Mouse (Mus musculus) frontal cortex, postnatal 36 days (tissue): Measurements from ENCODE around the gene Kctd15.

ENCODE experiments used
- DNase-seq, 2 experiments: peaks; one replicate each; pipeline ENCODE4 v3.0.0; 2022; ENCODE audit warnings: low spot score in 2 of 2

Kctd15 gene

DNA sequence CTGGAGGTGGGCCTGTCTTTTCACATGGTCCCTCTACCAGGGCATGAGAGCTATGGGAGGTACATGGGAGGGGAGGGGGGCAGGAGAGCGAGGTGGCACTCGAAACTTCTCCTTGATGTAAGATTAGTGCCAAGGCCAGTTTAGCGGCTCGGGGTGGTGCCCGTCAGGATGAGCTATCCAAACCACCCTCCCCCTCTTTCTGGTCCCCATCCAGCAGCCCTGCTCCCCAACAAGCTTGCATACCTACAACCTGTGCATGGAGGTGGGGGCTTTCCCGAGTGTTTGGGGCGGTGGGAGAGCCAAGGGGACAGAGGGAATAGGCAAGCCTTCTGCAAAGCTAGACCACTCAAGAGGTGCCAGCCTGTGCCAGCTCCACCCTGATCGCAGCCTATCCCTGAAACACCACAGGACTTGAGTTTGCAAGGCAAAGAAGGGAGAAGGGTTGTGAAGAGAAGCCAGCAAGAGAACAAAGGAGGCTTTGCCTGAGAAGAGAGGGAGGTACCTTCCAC, 26.8 kb downstream of the Kctd15 start:
- no peak for DNase-seq

DNA sequence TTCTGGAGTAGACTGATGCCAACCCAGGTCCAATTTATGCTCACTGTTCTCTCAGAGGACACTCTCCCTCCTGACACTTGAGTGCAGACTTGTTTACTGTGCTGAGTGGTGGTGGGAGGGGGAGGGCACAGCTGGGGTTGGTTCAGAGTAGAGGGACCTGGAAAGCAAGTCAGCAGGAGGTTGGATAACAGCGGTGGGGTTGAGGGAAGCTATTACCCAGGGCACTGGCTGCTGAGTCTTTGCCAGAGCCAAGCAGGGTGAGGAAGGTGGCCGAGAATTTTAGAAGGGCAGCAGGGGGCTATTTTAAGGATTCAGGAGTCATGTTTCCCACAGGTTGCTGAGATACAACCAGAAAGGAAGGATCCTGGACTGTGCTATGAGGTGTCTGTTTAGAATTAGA, 36.1 kb downstream of the Kctd15 start:
- DNase-seq: no peak

DNA sequence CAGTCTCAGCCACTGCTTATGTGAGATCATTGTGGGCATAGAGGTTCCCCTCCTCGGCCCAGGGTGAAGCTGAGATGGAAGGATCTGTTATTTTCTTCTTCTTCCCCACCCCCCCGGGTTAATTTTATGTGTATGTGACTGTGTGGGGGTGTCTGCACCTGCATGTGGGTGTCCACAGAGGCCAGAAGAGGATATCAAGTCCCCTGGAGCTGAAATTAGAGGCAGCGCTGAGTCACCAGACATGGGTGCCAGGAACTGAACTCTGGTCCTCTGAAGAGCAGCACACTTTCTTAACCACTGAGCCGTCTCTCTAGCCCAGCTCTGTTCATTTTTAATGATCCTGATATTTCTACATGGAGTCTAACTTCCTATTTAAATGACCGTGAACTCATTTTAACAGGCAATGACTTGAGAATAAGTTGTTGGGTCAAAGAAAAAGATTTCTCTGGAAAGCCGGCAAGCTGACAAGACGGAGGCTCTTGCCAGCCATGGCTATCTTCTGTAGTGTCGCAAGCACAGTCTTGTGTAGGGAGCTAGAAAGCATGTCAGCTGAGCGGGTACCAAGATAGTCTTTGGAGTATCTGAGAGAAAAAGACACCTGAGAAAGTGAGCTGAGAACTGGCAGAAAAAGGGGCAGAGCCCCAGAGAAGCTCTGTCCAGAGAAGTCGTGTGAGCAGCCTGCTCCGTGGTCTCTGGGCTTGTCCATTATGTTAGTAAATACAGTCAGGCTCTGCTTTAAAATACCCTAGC, 38.2 kb downstream of the Kctd15 start:
- DNase-seq: no peak

DNA sequence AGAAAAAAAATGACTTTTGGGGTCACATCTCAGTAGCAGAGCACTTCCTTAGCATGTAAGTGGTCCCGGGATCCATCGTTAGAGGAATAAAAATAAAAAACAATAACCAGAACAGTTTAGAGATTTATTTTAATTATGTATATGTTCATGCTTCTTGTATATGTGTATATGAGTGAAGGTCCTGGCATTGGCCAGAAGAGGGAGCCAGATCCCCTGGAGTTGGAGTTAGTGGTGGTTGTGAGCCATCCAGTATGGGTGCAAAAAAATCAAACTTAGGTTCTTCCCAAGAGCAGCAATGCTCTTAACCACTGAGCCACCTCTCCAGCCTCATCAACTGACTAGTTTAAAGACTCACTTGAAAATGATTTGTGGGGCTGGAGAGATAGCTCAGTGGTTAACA, 40.3 kb downstream of the Kctd15 start:
- no peak for DNase-seq

DNA sequence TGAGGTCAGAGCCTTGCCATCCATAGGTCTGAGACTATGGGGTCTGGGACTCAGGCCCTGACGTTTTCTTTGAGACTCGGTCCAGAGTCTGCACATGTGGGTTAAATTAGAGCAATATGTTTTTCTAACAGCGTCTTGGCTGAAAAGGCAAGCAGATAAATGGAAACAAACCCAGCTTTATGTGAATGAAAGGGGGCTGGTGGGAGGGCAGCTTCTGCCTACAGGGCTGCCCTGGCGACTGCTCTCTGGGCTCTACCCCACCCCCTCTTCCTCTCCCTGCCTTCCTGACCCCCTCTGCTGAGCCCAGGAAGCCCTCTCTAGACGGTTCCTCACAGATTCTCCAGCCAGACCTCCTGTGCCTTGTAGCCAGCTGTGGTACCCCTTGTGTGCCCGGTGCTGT, 46.1 kb downstream of the Kctd15 start:
- DNase-seq: no peak

DNA sequence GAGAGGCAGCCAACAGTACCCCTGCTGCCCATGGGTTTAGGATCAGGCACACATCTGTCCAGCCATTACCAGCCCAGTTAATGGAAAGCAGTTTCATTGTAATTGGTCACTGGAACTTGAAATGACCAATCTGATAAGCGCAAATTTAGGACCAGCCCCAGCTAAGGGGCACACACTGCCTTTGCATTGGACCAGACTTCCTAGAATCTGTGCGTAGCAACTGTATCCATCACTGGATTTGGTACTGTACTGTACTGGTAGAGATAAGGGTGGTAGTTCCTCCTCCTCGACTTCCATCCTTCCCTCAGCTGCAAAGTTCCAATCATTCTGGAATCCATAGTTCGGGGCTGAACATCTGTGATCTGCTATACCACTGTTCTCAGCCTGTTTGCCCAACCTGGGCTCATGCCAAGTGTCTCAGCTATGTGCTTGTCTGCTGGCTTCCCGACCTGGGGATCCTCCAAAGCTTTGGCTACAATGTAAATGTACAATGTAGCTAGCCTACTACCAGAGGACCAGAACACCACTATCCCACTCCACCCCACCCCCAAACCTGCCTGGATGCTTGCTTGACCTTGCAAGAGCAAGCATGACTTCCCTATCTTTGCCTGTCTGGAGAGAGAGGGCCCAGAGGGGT, 49.1 kb downstream of the Kctd15 start:
- no peak for DNase-seq

DNA sequence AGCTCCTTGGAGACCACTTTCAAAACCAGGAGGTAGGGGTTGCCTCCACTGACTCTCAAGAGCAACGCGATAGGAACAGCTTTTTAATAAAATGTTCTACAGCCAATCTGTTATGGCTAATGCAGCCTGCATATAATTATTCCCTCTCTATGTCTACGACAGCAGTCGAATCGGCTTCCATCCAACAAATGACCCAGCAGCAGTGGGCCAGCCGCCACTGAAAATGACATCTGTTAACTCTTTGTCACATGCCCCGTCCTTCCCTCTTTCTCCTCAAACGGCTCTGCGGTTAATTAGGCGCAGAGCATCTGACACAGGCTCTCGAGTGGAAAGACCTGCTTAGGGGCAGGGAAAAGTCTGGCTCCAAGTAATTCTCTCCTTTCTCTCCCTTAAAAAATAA, 49.8 kb downstream of the Kctd15 start:
- DNase-seq: no peak

DNA sequence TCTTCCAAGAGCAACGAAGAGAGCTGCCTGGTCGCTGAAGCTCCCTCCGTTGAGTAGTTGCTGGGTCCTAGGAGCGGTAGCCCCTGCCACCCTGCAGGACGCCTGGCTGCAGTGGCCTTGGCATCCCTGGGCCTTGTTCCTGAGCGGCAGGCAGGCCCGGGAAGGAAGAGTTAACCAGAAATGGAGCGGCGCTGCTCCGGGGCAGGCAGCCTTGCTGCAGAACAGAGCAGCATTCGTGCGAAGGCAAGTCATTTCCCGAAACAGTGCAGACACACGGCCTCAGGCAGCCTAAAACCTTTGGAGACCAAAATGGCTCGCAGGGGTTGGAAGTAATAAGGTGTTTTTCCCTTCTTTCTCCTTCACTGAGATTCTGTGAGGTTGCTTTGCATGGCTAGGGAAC, 50.5 kb downstream of the Kctd15 start:
- no peak for DNase-seq

DNA sequence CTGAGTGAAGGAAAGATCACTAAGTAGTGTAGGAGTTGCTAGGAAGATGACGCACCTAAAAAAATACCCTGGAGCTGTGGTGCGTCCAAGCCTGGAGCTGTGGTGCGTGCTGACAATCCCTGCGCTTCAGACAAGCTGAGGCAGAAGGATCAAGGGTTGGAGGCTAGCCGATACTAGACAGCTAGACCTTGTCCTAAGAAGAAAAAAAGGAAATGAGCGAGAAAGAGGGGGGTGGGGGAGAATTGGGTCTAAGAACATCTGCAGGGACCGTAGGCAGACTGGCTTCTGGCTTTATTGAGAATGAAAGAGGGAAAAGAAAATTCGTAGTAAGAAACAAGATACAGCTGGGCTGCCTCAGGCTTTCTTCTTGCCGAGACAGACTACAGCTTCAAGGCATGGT, 58.0 kb downstream of the Kctd15 start:
- no peak for DNase-seq

DNA sequence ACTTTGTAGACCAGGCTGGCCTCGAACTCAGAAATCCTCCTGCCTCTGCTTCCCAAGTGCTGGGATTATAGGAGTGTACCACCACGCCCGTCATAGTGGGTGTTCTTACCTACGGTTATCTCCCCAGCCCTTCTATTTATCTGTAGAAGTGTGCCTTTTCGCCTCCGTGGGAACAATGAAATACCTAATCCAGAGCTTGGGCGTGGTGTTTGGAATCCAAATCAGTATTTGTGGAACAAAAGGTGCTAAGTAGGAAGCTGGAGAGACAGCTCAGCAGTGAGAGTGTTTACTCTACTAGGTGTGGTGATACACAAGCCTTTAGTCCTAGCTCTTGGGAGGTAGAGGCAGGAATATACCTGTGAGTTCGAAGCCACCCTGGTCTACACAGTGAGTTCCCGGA, 58.5 kb downstream of the Kctd15 start:
- DNase-seq: no peak

DNA sequence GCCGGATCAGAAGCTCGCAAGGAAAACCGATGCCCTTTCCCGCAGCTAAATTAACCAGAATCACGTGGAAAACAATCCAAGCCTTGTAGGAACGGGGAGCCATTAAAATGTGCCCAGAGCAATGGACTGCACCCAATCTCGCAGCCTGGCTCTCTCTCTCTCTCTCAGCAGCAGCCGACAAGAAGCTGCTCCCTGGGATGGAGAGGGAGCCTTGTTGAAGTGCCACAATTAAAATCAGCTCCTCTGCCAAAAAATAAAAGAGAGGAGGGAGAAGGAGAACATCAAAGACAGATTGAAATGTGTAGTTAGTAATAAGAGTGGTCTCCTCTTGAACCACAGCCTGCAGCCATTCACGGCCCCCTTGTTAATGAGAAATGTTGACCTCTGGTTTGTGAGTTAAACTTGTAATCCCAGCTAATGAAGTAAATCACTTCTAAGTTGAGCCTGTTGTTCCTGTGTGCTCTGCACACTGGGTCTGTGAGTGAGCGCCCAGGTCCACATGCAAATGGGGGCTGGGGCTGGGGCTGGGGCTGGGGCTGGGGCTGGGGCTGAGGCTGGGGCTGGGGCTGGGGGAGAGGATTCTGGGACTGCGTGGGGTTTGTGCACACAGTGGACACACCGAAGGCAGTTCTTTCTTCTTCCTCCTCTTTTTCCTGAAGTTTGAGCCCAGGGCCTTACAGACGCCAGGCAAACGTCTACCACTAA, 59.8 kb downstream of the Kctd15 start:
- DNase-seq: no peak

DNA sequence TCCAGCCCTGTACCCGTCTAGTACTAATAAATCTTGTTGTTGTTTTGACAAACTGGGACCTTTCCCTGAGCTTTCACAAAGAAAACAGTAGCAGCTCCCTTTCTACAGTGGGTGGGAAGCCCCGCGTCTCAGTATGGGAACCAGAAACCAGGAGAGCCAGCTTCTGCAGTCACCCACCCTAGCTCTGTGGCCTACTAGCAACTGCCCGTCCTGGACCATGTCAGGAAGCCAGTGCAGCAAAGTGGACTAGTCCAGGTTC, 61.3 kb downstream of the Kctd15 start:
- no peak for DNase-seq

DNA sequence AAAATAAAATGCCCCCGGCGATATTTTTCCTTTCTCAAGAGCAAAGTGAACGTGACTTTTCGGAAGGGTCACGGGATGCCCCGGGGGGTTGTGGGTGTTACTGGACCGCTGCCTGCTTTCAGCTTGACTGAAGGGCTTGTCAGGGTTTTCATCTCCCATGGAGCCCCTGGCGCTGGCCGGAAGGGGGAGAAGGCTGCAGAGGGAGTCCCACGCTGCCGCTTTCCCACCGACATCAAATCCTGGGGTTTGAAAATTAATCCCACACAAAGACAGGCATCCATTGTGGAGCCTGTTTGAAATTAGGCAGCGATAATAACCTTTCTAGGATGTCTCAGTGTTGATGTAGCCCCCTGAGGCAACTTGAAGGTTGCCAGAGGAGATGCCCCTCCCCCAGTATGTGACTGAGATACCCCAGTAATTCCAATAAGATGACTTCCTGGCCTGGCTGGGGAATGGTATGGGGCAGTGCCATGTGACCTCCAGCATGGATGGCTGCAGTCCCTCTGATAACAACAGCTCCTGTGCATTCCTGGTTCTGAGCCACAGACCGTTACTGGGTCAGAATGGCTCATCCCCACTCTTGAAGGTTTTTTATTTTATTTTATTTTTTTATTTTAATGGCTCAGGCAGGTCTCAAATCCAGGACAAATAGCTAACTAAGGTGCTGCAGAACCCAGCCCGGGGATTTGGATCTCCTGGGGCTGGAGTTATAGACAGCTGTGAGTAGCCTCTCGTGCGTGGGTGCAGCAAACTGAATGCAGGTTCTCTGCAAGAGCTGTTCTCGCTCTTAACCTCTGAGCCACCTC, 61.8 kb downstream of the Kctd15 start:
- DNase-seq: peak; percentile 10 to 38

DNA sequence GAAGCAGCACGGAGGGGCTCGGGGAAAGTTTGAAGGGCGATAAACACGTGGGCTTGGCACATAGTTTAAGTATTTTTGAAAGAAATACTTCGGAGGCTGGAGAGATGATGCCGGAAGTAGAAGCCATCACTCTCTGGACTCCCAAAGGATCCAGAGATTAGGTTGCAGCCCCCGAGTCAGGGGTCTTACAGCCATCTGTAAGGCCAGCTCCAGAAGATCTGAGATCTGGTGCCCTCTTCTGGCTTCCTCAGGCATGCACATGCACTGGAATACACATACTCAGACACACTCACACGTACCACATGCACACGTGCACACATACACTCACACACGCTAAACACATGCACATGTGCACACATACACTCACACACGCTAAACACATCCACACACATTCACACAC, 65.8 kb downstream of the Kctd15 start:
- DNase-seq: no peak
